Mouse (Mus musculus): ENCODE data around the gene Cyb5d2. TPM values are rescaled to one million over a fixed set of nuclear protein-coding genes. Genes with fewer than 3 reads are reported as not detected.
A peak's percentile ranks its signal among the peaks of the same experiment; 100 is the strongest.

Gene Cyb5d2
- total RNA-seq (2021) (10 to 100 TPM; 19.6 to 23.1 TPM), polyA plus RNA-seq (2012; rRNA removed) (10.7 and 16.7 TPM in 2 replicates)
- long read RNA-seq, transcript Cyb5d2-201 (4 exons, 2,393 nt), result major isoform, 23 of 31 reads
- long read RNA-seq, partial matches to known transcripts, result 0 of 31 reads
- long read RNA-seq, other reads (novel, unspliced or antisense), result 4 of 31 reads

DNA sequence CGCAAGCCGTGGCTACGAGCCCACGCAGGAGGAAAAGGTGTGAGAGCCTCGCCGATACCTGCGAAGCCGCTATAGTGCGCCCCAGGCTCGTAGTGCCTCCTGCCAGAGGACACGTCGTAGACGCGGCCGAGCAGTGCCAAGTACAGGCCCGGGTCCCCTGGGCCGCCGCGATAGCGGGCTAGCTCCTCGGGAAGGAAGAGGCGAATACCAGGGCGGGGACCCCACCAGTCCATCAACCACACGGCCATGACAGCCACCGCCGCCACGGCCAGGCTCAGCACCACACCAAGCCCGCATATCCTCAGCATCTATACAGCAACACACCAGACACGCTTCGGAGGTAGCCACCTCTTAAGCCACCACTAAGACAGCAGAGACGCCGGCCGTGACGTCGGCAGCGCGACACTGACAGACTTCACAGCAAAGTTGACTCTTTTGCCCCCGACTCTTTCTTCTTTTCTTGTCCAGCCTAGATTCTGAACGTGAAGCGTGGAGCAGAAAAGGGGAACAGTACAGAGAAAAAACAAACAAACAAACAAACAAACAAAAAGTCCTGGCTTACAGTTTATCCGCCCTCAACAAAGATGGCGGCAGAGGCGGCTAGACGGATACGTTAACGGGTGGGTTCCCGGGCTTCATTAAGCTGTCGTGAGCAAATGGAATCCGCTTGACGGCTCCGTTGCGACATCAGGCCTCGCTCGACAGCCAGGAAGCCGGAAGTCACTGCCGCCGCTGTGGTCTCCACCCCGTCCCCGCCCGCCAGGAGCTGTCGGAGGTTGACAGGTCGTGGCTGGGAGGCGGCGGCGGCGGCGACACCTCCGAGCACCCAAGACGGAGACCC lies at the start of gene Cyb5d2, which contains the start of gene Zzef1:
Cyb5d2 (minus strand) TSS at position 688 of the 841 bp plus-strand sequence.
Zzef1 (plus strand) TSS at position 772 of the 841 bp plus-strand sequence.
- Histone ChIP-seq H3K4me1 (ENCODE audit: control insufficient read depth, insufficient read depth, low read length) (peaks cover 3% of the 10 kb centered on the region), H3K36me3 (ENCODE audit: control insufficient read depth, insufficient read depth, low read length) (peaks cover 12% of the 10 kb centered on the region), H3K27ac (peak within 1 kb of the TSS; percentile 92), H3K9ac (ENCODE audit: low read depth, low read length) (peak within 1 kb of the TSS; percentile 97), H3K27me3 (ENCODE audit: control insufficient read depth, insufficient read depth, low read length) (no peaks in the 10 kb centered on the region), H3K79me2 (replicated peaks; ENCODE audit: control insufficient read depth, insufficient read depth, low read length) (peaks cover 12% of the 10 kb centered on the region), H3K4me3 (peak within 1 kb of the TSS; percentile 74)
- intact Hi-C loops (cut with DNase I), result loop anchor here (5.0 to 10.0 kb wide), 3 partner anchors 103 to 351 kb away; partner anchors contain the start of genes Ankfy1, Mybbp1a and Ube2g1
- WGBS, result under 1% methylated on average over 69 of the region's 69 CpGs
- peak; percentile 92 to 97 for DNase-seq
- TF ChIP-seq POLR2A (IDR thresholded peaks at IDR 0.05; ENCODE audit: insufficient read depth, low read depth, low read length) (peak; percentile 72), EP300 (IDR thresholded peaks at IDR 0.05; ENCODE audit: insufficient read depth, low read depth, low read length) (no peak)

DNA sequence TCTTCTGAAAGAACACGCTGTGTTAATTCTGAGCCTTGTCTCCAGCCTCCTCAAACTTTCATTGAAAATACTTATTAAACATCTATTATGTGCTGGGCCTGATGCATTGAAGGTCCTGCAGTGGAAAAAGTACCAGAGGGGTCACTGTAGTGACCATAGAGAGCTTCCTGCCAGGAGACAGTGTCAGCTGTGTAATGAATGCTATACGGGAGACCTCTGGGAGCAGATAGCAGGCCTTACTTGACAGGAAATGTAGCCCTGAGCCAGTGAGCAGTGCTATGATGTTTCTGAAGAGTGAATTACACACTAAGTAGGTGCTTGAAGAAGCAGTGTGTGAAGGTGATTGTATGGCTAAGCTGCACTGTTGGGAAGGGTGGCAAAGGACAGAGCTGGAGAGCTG lies 49.6 kb upstream of the Cyb5d2 start:
- H3K27ac ChIP-seq, result no peak overlapping the region
- WGBS, result 70% methylated on average over 2 of the region's 2 CpGs

DNA sequence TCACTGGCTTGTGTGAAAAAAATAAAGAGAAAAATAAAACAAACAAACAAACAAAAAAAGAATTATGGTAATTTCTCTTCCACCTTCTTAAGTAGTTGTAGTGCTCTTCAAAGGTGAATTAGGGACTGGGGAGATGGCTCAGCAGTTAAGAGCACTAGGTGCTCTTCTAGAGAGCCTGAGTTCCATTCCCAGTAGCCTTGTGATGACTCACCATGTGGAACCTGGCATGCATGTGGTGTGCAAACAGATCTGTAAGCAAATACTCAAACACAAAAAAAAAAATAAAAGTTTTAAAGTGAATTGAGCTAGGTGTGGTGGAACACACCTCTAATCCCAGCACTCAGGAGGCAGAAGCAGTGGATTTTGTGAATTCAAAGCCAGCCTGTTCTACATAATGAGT lies 47.6 kb upstream of the Cyb5d2 start:
- Histone ChIP-seq H3K36me3 (ENCODE audit: control insufficient read depth, insufficient read depth, low read length) (peaks cover 3% of the 10 kb centered on the region; the same call in 1 of the 2 replicates), H3K27me3 (ENCODE audit: control insufficient read depth, insufficient read depth, low read length) (no peaks in the 10 kb centered on the region), H3K4me1 (ENCODE audit: control insufficient read depth, insufficient read depth, low read length) (no peaks in the 10 kb centered on the region), H3K27ac (no peak overlapping the region), H3K79me2 (replicated peaks; ENCODE audit: control insufficient read depth, insufficient read depth, low read length) (no peaks in the 10 kb centered on the region), H3K4me3 (no peak overlapping the region), H3K9ac (ENCODE audit: low read depth, low read length) (no peak overlapping the region)
- DNase-seq, result no peak
- intact Hi-C loops (cut with DNase I), result no loop called here
- TF ChIP-seq EP300 (IDR thresholded peaks at IDR 0.05; ENCODE audit: insufficient read depth, low read depth, low read length) (no peak), POLR2A (IDR thresholded peaks at IDR 0.05; ENCODE audit: insufficient read depth, low read depth, low read length) (no peak), CTCF (IDR thresholded peaks at IDR 0.05) (no peak)

More for the DNA sequence above, 49.6 kb upstream of the Cyb5d2 start:
- Histone ChIP-seq H3K36me3 (ENCODE audit: control insufficient read depth, insufficient read depth, low read length) (peaks cover 2% of the 10 kb centered on the region; the same call in 1 of the 2 replicates), H3K4me1 (ENCODE audit: control insufficient read depth, insufficient read depth, low read length) (no peaks in the 10 kb centered on the region), H3K79me2 (replicated peaks; ENCODE audit: control insufficient read depth, insufficient read depth, low read length) (no peaks in the 10 kb centered on the region), H3K27me3 (ENCODE audit: control insufficient read depth, insufficient read depth, low read length) (no peaks in the 10 kb centered on the region), H3K9ac (ENCODE audit: low read depth, low read length) (no peak overlapping the region), H3K4me3 (no peak overlapping the region)
- TF ChIP-seq CTCF (IDR thresholded peaks at IDR 0.05) (no peak), POLR2A (IDR thresholded peaks at IDR 0.05; ENCODE audit: insufficient read depth, low read depth, low read length) (no peak), EP300 (IDR thresholded peaks at IDR 0.05; ENCODE audit: insufficient read depth, low read depth, low read length) (no peak)
- intact Hi-C loops (cut with DNase I), result no loop called here
- DNase-seq, result no peak

DNA sequence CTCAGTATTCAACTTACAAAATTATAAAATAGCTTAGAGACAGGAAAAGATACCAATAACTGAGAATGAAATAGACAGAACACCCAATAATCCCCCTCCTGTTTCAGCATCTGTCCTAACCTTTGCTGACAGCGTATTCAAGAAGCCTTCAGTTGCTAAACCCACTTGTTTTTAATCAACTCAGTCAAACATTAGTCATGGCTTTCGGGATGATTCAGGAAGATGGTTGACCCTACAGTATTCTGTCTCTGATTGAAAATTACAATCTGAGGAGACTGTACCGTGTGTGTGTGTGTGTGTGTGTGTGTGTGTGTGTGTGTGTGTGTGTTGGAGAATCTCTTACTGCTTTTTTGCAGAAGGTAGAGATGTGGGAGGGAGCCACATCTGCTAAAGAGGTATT lies 46.8 kb upstream of the Cyb5d2 start:
- intact Hi-C loops (cut with DNase I), result no loop called here
- no peak overlapping the region for H3K4me3 ChIP-seq
- TF ChIP-seq POLR2A (IDR thresholded peaks at IDR 0.05; ENCODE audit: insufficient read depth, low read depth, low read length) (no peak), CTCF (IDR thresholded peaks at IDR 0.05) (no peak), EP300 (IDR thresholded peaks at IDR 0.05; ENCODE audit: insufficient read depth, low read depth, low read length) (no peak)
- H3K27ac ChIP-seq, result no peak overlapping the region
- H3K36me3 ChIP-seq (ENCODE audit: control insufficient read depth, insufficient read depth, low read length), result peaks cover 3% of the 10 kb centered on the region; the same call in 1 of the 2 replicates
- H3K27me3 ChIP-seq (ENCODE audit: control insufficient read depth, insufficient read depth, low read length), result no peaks in the 10 kb centered on the region
- DNase-seq, result no peak
- H3K79me2 ChIP-seq (replicated peaks; ENCODE audit: control insufficient read depth, insufficient read depth, low read length), result no peaks in the 10 kb centered on the region
- H3K4me1 ChIP-seq (ENCODE audit: control insufficient read depth, insufficient read depth, low read length), result no peaks in the 10 kb centered on the region
- WGBS, result 79% methylated on average over 3 of the region's 3 CpGs
- H3K9ac ChIP-seq (ENCODE audit: low read depth, low read length), result no peak overlapping the region

DNA sequence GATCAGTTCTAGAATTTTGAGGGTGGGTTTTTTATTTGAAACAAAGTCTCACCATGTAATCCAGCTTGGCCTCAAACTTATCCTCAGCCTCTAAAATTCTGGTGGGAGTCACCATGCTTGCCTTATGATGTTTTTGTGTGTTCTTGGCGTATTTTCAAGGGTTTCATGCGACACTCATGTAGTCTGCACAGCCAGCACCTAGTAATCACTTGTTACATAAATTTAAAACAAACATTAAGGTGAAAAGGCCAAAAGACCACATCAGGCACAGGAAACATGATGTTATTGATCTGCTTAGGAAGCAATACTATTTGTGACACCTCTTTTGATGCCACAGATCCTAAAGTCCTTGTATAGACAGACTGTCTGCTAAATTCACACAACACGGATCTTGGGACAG lies 33.9 kb upstream of the Cyb5d2 start:
- Histone ChIP-seq H3K4me3 (no peak overlapping the region), H3K27me3 (ENCODE audit: control insufficient read depth, insufficient read depth, low read length) (no peaks in the 10 kb centered on the region), H3K79me2 (replicated peaks; ENCODE audit: control insufficient read depth, insufficient read depth, low read length) (no peaks in the 10 kb centered on the region; the same call in 1 of the 2 replicates), H3K36me3 (ENCODE audit: control insufficient read depth, insufficient read depth, low read length) (peaks cover 6% of the 10 kb centered on the region), H3K27ac (no peak overlapping the region), H3K4me1 (ENCODE audit: control insufficient read depth, insufficient read depth, low read length) (no peaks in the 10 kb centered on the region), H3K9ac (ENCODE audit: low read depth, low read length) (no peak overlapping the region)
- intact Hi-C loops (cut with DNase I), result no loop called here
- WGBS, result 88% methylated on average over 3 of the region's 3 CpGs
- no peak for TF ChIP-seq POLR2A (IDR thresholded peaks at IDR 0.05; ENCODE audit: insufficient read depth, low read depth, low read length)
- no peak for TF ChIP-seq CTCF (IDR thresholded peaks at IDR 0.05)
- no peak for TF ChIP-seq EP300 (IDR thresholded peaks at IDR 0.05; ENCODE audit: insufficient read depth, low read depth, low read length)
- DNase-seq, result no peak

DNA sequence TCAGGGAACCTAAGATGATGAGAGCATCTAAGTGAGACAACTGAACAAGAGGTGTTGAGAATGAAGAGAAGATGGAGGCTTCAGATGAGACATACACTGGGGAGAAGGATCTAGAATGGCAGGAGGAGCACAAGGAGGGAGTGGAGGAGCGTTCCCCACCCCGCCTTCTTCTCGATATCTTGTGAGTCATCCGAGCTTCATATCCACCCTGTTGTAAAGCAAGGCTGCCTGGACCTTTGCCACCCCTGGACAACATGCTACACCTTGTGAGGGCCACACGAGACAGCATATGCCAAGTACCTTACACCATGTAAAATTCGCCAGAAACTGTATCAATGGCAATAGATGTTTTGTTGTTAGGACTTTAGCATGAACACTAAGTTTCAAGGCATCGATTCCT lies 25.1 kb upstream of the Cyb5d2 start:
- intact Hi-C loops (cut with DNase I), result no loop called here
- TF ChIP-seq EP300 (IDR thresholded peaks at IDR 0.05; ENCODE audit: insufficient read depth, low read depth, low read length) (no peak), CTCF (IDR thresholded peaks at IDR 0.05) (no peak), POLR2A (IDR thresholded peaks at IDR 0.05; ENCODE audit: insufficient read depth, low read depth, low read length) (no peak)
- H3K4me1 ChIP-seq (ENCODE audit: control insufficient read depth, insufficient read depth, low read length), result no peaks in the 10 kb centered on the region
- 89% methylated on average over 7 of the region's 7 CpGs for WGBS
- H3K79me2 ChIP-seq (replicated peaks; ENCODE audit: control insufficient read depth, insufficient read depth, low read length), result peaks cover 1% of the 10 kb centered on the region; the same call in 1 of the 2 replicates
- H3K9ac ChIP-seq (ENCODE audit: low read depth, low read length), result no peak overlapping the region
- H3K36me3 ChIP-seq (ENCODE audit: control insufficient read depth, insufficient read depth, low read length), result no peaks in the 10 kb centered on the region
- no peak for DNase-seq
- H3K4me3 ChIP-seq, result no peak overlapping the region
- H3K27me3 ChIP-seq (ENCODE audit: control insufficient read depth, insufficient read depth, low read length), result no peaks in the 10 kb centered on the region
- no peak overlapping the region for H3K27ac ChIP-seq
